Mouse (Mus musculus) lung, postnatal 14 days (tissue): ENCODE measurements around the gene Pole2.
"Not testable (repeated sequence)": the region's sequence is repeated elsewhere in the genome, so short reads cannot be mapped to it uniquely, and the experiment has no call there.

ENCODE experiments used
- DNase-seq: peaks from one replicate; pipeline ENCODE4 v3.0.0; 2021

The Pole2 gene

GRCm38 (mm10) chr12:69177526-69177925 is 50.5 kb downstream of the Pole2 start:
- no peak for DNase-seq

GRCm38 (mm10) chr12:69175975-69176374 is 52.0 kb downstream of the Pole2 start:
- no peak for DNase-seq

- DNase-seq, result no peak
Measured at GRCm38 (mm10) chr12:69171307-69171706, 56.7 kb downstream of the Pole2 start.

- DNase-seq, result peak; percentile 86
Measured at GRCm38 (mm10) chr12:69168461-69169106, 59.4 kb downstream of the Pole2 start, which contains the start of gene Lrr1. TSS of gene Lrr1 (plus strand) at chr12:69168814.

- no peak for DNase-seq
Measured at GRCm38 (mm10) chr12:69167656-69168460, 60.1 kb downstream of the Pole2 start.

GRCm38 (mm10) chr12:69166861-69167581 is 61.0 kb downstream of the Pole2 start:
- DNase-seq, result not testable (repeated sequence)

GRCm38 (mm10) chr12:69164904-69165303 is 63.1 kb downstream of the Pole2 start:
- no peak for DNase-seq

- DNase-seq, result not testable (repeated sequence)
Measured at GRCm38 (mm10) chr12:69163586-69163985, 64.4 kb downstream of the Pole2 start.

GRCm38 (mm10) chr12:69160677-69161076 is 67.3 kb downstream of the Pole2 start:
- not testable (repeated sequence) for DNase-seq

GRCm38 (mm10) chr12:69159578-69159940 is 68.4 kb downstream of the Pole2 start:
- DNase-seq, result no peak

- peak; percentile 97 for DNase-seq
Measured at GRCm38 (mm10) chr12:69158765-69159577, 69.0 kb downstream of the Pole2 start, which contains the start of gene Rps29. TSS of gene Rps29 (minus strand) at chr12:69159186.

- DNase-seq, result no peak
Measured at GRCm38 (mm10) chr12:69158366-69158764, 69.6 kb downstream of the Pole2 start.

- DNase-seq, result no peak
Measured at GRCm38 (mm10) chr12:69157107-69157506, 70.9 kb downstream of the Pole2 start.

GRCm38 (mm10) chr12:69156436-69156835 is 71.6 kb downstream of the Pole2 start:
- no peak for DNase-seq

- no peak for DNase-seq
Measured at GRCm38 (mm10) chr12:69155923-69156322, 72.1 kb downstream of the Pole2 start.
